Mouse (Mus musculus): ENCODE results near the gene Acy3. TPM values are rescaled to one million over a fixed set of nuclear protein-coding genes. Genes with fewer than 3 reads are reported as not detected.

Acy3 gene
- polyA plus RNA-seq, 1 experiment: 6.3 TPM

GRCm38 (mm10) chr19:4003112-4003511 lies 16.7 kb downstream of the Acy3 start, which contains the start of gene Doc2g:
Doc2g (plus strand) TSS chr19:4003313.
- H3K4me2 ChIP-seq (ENCODE audit: low read depth): peak within 1 kb of the TSS; percentile 2
- H3K36me3 ChIP-seq (ENCODE audit: control insufficient read depth, insufficient read depth): peaks cover 7% of the 10 kb centered on the region
- no peak within 1 kb of the TSS for H3ac ChIP-seq (ENCODE audit: control insufficient read depth, insufficient read length)
- no peaks in the 10 kb centered on the region for H3K79me2 ChIP-seq (ENCODE audit: control insufficient read depth, insufficient read depth)
- no peak within 1 kb of the TSS for H3K4me3 ChIP-seq
- TF ChIP-seq CEBPB (IDR thresholded peaks at IDR 0.05; ENCODE audit: insufficient read depth, poor library complexity, severe bottlenecking): no peak
- TF ChIP-seq POLR2AphosphoS2 (IDR thresholded peaks at IDR 0.05; ENCODE audit: insufficient read length, low read depth): peak; percentile 12
- H3K27me3 ChIP-seq (ENCODE audit: control insufficient read depth, insufficient read depth, insufficient read length): no peaks in the 10 kb centered on the region

DNA sequence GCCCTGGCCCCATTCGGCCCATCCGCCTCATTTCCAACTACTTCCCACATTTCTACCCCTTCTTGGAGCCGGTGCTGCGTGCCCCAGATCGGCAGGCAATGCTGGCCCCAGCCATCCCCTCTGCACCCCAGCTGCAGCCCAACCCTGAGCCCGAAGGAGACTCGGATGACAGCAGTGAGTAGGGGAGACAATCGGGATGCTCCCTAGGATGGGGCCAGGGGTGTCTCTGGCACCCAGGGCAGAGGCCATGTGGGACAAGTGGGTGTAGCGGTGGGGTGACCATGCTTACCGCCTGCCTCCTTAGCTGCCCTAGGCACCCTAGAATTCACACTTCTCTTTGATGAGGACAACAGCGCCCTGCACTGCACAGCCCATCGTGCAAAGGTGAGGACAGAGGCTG lies 17.3 kb downstream of the Acy3 start:
- Histone ChIP-seq H3ac (ENCODE audit: control insufficient read depth, insufficient read length) (no peak overlapping the region), H3K27me3 (ENCODE audit: control insufficient read depth, insufficient read depth, insufficient read length) (no peaks in the 10 kb centered on the region), H3K79me2 (ENCODE audit: control insufficient read depth, insufficient read depth) (no peaks in the 10 kb centered on the region), H3K4me3 (no peak overlapping the region), H3K4me2 (ENCODE audit: low read depth) (no peak overlapping the region), H3K36me3 (ENCODE audit: control insufficient read depth, insufficient read depth) (peaks cover 7% of the 10 kb centered on the region)
- TF ChIP-seq MYOG (IDR thresholded peaks at IDR 0.05; ENCODE audit: control insufficient read depth in 1 of 3, insufficient read depth in 1 of 3, insufficient read length in 2 of 3, low read depth in 2 of 3): no peak
- no peak for TF ChIP-seq TCF12 (IDR thresholded peaks at IDR 0.05; ENCODE audit: insufficient read depth, poor library complexity, severe bottlenecking)
- TF ChIP-seq MAX (IDR thresholded peaks at IDR 0.05; ENCODE audit: low read depth): no peak
- TF ChIP-seq CEBPB (IDR thresholded peaks at IDR 0.05; ENCODE audit: insufficient read depth, poor library complexity, severe bottlenecking): no peak
- TF ChIP-seq POLR2AphosphoS2 (IDR thresholded peaks at IDR 0.05; ENCODE audit: insufficient read length, low read depth): no peak
- TF ChIP-seq REST (IDR thresholded peaks at IDR 0.05; ENCODE audit: insufficient read depth, insufficient read length): no peak
- TF ChIP-seq TCF3 (IDR thresholded peaks at IDR 0.05; ENCODE audit: insufficient read length, low read depth): no peak
- TF ChIP-seq SRF (IDR thresholded peaks at IDR 0.05; ENCODE audit: control insufficient read depth, insufficient read length, low read depth): no peak
- TF ChIP-seq MYOD1 (IDR thresholded peaks at IDR 0.05; ENCODE audit: control insufficient read depth in 1 of 3, insufficient read length in 2 of 3, low read depth in 2 of 3): no peak
- TF ChIP-seq USF1 (IDR thresholded peaks at IDR 0.05; ENCODE audit: low read depth): no peak
- TF ChIP-seq POLR2A (IDR thresholded peaks at IDR 0.05; ENCODE audit: insufficient read length, low read depth): no peak

- Histone ChIP-seq H3K4me3 (no peak overlapping the region), H3ac (ENCODE audit: control insufficient read depth, insufficient read length) (no peak overlapping the region), H3K79me2 (ENCODE audit: control insufficient read depth, insufficient read depth) (no peaks in the 10 kb centered on the region), H3K27me3 (ENCODE audit: control insufficient read depth, insufficient read depth, insufficient read length) (no peaks in the 10 kb centered on the region), H3K36me3 (ENCODE audit: control insufficient read depth, insufficient read depth) (peaks cover 13% of the 10 kb centered on the region), H3K4me2 (ENCODE audit: low read depth) (no peak overlapping the region)
- TF ChIP-seq TCF3 (IDR thresholded peaks at IDR 0.05; ENCODE audit: insufficient read length, low read depth) (no peak), POLR2AphosphoS2 (IDR thresholded peaks at IDR 0.05; ENCODE audit: insufficient read length, low read depth) (peak; percentile 48)
Measured at GRCm38 (mm10) chr19:4004331-4004730, 18.0 kb downstream of the Acy3 start.

DNA sequence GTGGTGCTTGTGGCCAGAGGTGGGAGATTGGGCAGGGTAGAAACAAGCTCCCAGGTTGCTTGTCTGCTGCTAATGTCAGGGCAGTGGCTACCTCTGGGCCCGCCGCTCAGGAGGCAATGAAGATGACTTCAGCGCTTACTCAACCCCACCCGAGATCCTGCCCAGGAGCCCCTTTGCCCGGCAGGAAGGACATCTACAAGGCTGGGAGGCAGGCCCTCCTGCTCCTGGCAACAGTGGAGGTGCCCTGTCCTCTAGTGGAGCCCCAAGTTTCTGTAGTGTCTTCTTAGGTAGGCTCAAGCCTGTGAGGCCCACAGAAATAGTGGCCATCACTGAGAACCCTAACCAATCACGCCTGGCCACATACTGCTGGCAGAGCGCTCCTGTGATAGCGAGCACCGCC lies 18.7 kb downstream of the Acy3 start:
- TF ChIP-seq REST (IDR thresholded peaks at IDR 0.05; ENCODE audit: insufficient read depth, insufficient read length) (no peak), TCF3 (IDR thresholded peaks at IDR 0.05; ENCODE audit: insufficient read length, low read depth) (no peak), POLR2A (IDR thresholded peaks at IDR 0.05; ENCODE audit: insufficient read length, low read depth) (no peak), USF1 (IDR thresholded peaks at IDR 0.05; ENCODE audit: low read depth) (no peak), E2F4 (IDR thresholded peaks at IDR 0.05; ENCODE audit: insufficient read depth) (no peak), POLR2AphosphoS2 (IDR thresholded peaks at IDR 0.05; ENCODE audit: insufficient read length, low read depth) (peak; percentile 44), MYOD1 (IDR thresholded peaks at IDR 0.05; ENCODE audit: control insufficient read depth in 1 of 3, insufficient read length in 2 of 3, low read depth in 2 of 3) (no peak)
- H3ac ChIP-seq (ENCODE audit: control insufficient read depth, insufficient read length): no peak overlapping the region
- peaks cover 21% of the 10 kb centered on the region for H3K36me3 ChIP-seq (ENCODE audit: control insufficient read depth, insufficient read depth)
- H3K4me2 ChIP-seq (ENCODE audit: low read depth): no peak overlapping the region
- no peaks in the 10 kb centered on the region for H3K79me2 ChIP-seq (ENCODE audit: control insufficient read depth, insufficient read depth)
- no peaks in the 10 kb centered on the region for H3K27me3 ChIP-seq (ENCODE audit: control insufficient read depth, insufficient read depth, insufficient read length)
- H3K4me3 ChIP-seq: no peak overlapping the region

GRCm38 (mm10) chr19:4005971-4006370 lies 19.6 kb downstream of the Acy3 start:
- H3K4me2 ChIP-seq (ENCODE audit: low read depth): no peak overlapping the region
- peaks cover 25% of the 10 kb centered on the region for H3K36me3 ChIP-seq (ENCODE audit: control insufficient read depth, insufficient read depth)
- TF ChIP-seq REST (IDR thresholded peaks at IDR 0.05; ENCODE audit: insufficient read depth, insufficient read length) (no peak), POLR2AphosphoS2 (IDR thresholded peaks at IDR 0.05; ENCODE audit: insufficient read length, low read depth) (peak; percentile 51)
- H3ac ChIP-seq (ENCODE audit: control insufficient read depth, insufficient read length): no peak overlapping the region
- H3K27me3 ChIP-seq (ENCODE audit: control insufficient read depth, insufficient read depth, insufficient read length): no peaks in the 10 kb centered on the region
- peaks cover 5% of the 10 kb centered on the region for H3K79me2 ChIP-seq (ENCODE audit: control insufficient read depth, insufficient read depth)
- H3K4me3 ChIP-seq: no peak overlapping the region

DNA sequence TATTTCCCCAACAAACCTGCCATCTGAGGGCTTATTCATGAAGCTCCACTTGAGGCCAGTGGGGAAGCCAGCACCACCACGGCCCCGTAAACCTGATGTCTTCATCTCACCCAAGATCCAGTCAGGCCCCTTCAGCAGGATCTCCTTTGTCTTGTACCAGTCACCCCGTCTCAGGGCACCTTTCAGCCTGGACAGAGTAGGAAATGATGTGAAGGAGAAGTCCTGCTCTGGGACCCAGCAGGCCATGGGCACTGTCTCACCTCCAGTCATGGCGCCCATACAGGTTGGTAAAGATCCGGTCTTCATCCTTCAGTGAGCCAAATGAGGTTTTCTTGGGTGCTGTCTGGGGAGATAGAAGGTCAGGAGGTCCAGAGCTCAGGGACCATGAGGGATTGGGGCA lies 24.7 kb downstream of the Acy3 start:
- TF ChIP-seq MYOG (IDR thresholded peaks at IDR 0.05; ENCODE audit: control insufficient read depth in 1 of 3, insufficient read depth in 1 of 3, insufficient read length in 2 of 3, low read depth in 2 of 3): no peak
- no peak for TF ChIP-seq E2F4 (IDR thresholded peaks at IDR 0.05; ENCODE audit: insufficient read depth)
- no peak for TF ChIP-seq POLR2A (IDR thresholded peaks at IDR 0.05; ENCODE audit: insufficient read length, low read depth)
- no peak for TF ChIP-seq CEBPB (IDR thresholded peaks at IDR 0.05; ENCODE audit: insufficient read depth, poor library complexity, severe bottlenecking)
- no peak for TF ChIP-seq POLR2AphosphoS2 (IDR thresholded peaks at IDR 0.05; ENCODE audit: insufficient read length, low read depth)
- no peak for TF ChIP-seq REST (IDR thresholded peaks at IDR 0.05; ENCODE audit: insufficient read depth, insufficient read length)
- TF ChIP-seq MYOD1 (IDR thresholded peaks at IDR 0.05; ENCODE audit: control insufficient read depth in 1 of 3, insufficient read length in 2 of 3, low read depth in 2 of 3): no peak
- no peak for TF ChIP-seq USF1 (IDR thresholded peaks at IDR 0.05; ENCODE audit: low read depth)
- no peak for TF ChIP-seq SRF (IDR thresholded peaks at IDR 0.05; ENCODE audit: control insufficient read depth, insufficient read length, low read depth)
- TF ChIP-seq MAX (IDR thresholded peaks at IDR 0.05; ENCODE audit: low read depth): no peak
- TF ChIP-seq TCF12 (IDR thresholded peaks at IDR 0.05; ENCODE audit: insufficient read depth, poor library complexity, severe bottlenecking): no peak
- Histone ChIP-seq H3K79me2 (ENCODE audit: control insufficient read depth, insufficient read depth) (peaks cover 15% of the 10 kb centered on the region), H3K4me2 (ENCODE audit: low read depth) (peak overlapping the region; percentile 99), H3K4me3 (peak overlapping the region; percentile 78), H3K27me3 (ENCODE audit: control insufficient read depth, insufficient read depth, insufficient read length) (no peaks in the 10 kb centered on the region), H3ac (ENCODE audit: control insufficient read depth, insufficient read length) (no peak overlapping the region), H3K36me3 (ENCODE audit: control insufficient read depth, insufficient read depth) (peaks cover 18% of the 10 kb centered on the region)

Measured in myocyte (in vitro differentiated cells).